Mouse (Mus musculus) adrenal gland, postnatal 0 days (tissue): ENCODE results near the gene Gcdh. TPM values are rescaled to one million over a fixed set of nuclear protein-coding genes. Genes with fewer than 3 reads are reported as not detected.

Experiments used
- microRNA-seq: library from miRNA; unstranded; fragments of <30 nt; microRNA quantifications from one replicate; pipeline ENCODE4, GENCODE M21; 2016; ENCODE audit warnings: borderline replicate concordance; ENCODE audit not compliant: insufficient number of aligned reads
- polyA plus RNA-seq: library from polyadenylated mRNA; unstranded; fragments of >200 nt; fragmentation: Nextera tagmentation; extraction: Ambion mirVana; gene quantifications from 2 replicates; pipeline ENCODE4 v1.2.1, GENCODE M21; 2015

The Gcdh gene
- 29.7 and 48.4 TPM in 2 replicates for polyA plus RNA-seq

GRCm38 (mm10) chr8:84893709-84894134 lies at the start of gene Gcdh:
Gene Gcdh (minus strand): TSS chr8:84893921.

DNA sequence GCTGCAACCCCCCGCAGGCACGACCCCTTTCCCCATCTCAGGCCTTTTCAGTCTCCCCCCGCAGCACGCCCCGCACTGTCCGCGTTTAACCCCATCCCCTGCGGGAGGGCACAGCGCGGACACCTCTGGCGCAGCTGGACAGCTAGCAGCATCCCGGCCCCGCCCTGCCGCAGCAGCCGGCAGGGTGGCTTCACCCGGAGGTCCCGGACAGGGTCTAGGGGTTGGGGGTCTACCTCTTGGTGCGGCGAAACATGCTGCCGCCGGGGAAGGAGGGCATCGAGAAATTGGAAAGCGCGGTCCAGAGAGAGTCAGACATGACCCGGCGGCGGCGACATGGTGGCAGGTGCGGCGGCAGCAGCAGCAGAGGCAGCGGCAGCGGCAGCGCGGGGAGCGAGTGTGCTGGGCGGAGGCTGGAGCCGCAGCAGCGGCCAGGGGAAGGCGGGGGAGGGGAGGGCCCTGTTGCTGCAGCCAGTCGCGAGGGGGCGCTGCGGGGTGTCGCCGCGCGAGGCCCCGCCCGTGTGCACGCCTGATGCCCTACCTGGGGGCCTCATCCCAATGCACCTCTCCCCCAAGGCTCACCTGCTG lies 43.3 kb upstream of the Gcdh start, which contains the start of gene Mast1:
Gene Mast1, minus strand, starts transcription at position 398 of the 585 bp plus-strand sequence.

DNA sequence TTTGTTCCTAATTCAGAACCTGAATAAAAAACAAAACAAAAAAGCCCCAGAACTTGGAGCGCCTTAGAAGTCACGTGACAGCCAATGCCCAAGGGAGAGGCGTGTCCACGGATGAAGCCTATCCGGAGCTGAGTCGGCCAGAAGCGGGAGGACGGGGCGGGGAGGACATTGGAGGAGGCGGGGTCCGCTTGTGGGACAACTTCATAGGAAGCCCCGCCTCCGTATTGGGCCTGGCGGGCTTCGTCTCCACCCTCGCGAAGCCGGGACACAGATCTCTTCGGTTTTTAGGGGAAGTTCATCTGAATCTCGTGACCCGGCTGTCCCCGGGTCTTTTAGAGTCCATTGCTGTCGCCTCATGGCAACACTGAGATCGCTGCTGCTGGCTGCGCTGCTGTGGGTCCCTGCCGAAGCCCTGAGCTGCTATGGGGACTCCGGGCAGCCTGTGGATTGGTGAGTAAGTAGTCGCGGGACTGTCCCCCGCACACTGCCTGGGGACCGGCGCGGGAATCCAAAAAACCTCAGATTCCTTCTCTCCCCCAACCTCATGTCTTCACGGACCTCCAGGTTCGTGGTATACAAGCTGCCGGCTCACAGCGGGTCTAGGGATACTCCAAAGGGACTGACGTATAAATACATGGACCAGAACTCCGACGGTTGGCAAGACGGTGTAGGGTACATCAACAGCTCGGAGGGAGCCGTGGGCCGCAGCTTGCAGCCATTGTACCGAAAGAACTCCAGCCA lies 14.9 kb upstream of the Gcdh start, which contains the start of gene Dnase2a:
Gene Dnase2a, plus strand, starts transcription at position 140 of the 741 bp plus-strand sequence.

DNA sequence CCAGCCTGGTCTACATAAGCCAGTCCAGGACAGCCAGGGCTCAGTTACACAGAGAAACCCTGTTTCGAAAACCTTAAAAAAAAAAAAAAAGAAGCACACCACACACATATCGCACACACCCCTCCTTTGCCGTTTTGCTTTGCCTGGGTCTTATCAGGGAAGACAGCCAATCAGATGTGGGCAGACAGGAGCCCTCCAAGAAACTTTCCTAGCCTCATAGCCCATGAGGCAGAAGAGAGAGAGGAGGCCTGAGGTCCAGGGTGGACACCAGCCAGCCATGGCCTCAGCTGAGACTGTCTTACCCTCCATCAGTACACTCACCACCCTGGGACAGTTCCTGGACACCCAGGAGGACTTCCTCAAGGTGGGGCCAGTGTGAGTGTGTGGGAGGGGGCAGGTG lies 8.0 kb upstream of the Gcdh start, which contains the start of gene Klf1:
Gene Klf1, plus strand, starts transcription at position 177 of the 400 bp plus-strand sequence.

DNA sequence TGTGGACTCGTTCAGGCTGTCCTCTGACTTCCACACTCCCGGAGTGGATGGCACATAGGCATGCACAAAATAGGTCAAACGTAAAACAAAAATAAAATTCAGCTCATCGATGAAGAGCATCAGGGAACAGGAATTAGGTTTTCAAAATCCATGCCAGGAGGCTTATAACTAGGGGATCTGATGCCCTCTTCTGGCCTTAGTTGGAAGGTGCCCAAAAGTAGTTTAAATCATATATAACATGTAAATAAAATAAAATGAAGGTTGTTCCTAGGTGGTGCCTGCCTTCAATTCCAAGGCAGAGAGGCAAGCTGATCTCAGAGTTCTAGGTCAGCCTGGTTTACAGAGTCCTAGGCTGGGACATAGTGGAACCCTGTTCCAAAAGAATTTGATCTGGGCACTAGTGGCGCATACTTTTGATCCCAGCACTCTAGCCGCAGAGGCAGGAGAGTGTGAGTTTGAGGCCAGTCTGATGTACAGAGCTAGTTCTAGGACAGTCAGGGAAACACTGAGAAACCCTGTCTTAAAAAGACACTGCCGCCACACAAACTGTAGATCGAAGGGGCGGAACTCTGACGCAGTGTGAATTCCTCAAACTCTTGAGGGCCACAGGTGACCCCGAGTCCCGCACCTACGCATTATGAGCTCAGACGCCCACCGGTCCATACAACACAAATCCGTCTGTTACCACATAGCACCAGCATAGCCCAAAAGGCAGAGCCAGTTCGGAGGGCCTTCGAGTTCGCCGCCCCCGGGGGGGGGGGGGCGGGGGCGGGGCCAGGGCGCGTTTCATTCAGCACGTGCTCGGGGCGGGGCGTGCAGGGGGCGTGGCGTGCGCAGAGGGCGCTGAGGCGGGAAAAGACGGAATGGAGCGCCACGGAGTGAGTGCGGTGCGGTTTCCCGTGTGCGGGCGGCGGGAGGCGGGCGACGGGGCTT lies 22.1 kb downstream of the Gcdh start, which contains the start of gene Syce2:
Gene Syce2, plus strand, starts transcription at position 736 of the 933 bp plus-strand sequence.

DNA sequence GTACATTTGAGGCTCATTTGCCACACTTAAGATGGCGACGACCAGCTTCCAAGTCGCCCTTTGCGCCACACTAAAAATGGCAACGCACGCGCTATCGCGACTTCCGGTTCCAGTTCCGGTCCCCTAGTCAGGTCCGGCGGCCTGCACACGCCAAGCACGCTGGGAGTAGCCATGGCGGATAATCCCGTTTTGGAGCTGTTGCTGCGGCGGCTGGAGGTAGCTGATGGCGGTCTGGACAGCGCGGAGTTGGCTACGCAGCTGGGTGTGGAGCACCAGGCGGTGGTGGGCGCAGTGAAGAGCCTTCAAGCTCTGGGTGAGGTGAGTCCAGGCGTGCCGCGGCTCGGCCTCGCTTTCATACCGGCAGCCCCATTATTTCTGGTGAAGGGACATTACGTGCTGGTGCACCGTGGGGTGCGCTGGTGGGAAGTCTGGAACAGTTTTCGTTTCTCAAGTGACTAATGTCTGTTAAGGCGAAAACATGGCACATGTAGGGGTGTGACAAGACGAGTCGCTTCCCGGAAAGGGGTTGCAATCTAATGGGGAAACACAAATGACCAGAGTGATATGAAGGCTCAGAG lies 36.8 kb downstream of the Gcdh start, which contains the start of gene Farsa:
Gene Farsa, plus strand, starts transcription at position 126 of the 578 bp plus-strand sequence.

GRCm38 (mm10) chr8:84846722-84847572 lies 46.8 kb downstream of the Gcdh start, which contains the start of gene Calr:
Gene Calr (minus strand): TSS chr8:84846934.

GRCm38 (mm10) chr8:84840248-84840999 lies 53.3 kb downstream of the Gcdh start, which contains the start of gene Rad23a:
Gene Rad23a (minus strand): TSS chr8:84840665.

Small RNA genes lying within 50 kb of the gene (microRNA-seq; reads per million reads assigned to microRNA genes)
- gene Gm24197 (not detected), gene Mir7069 (2.8 reads per million)

Other genes with a start within 250 kb of the Gcdh start
- 56.1 and 58.9 TPM in 2 replicates for gene Ier2, start 231.1 kb downstream of the Gcdh start, polyA plus RNA-seq
- gene Trmt1, start 207.6 kb downstream of the Gcdh start, polyA plus RNA-seq = 45.7 and 56.8 TPM in 2 replicates
- 6.6 and 9.1 TPM in 2 replicates for gene Nacc1, start 206.1 kb downstream of the Gcdh start, polyA plus RNA-seq
- 5.0 and 7.0 TPM in 2 replicates for gene Lyl1, start 192.5 kb downstream of the Gcdh start, polyA plus RNA-seq
- 1.7 and 3.0 TPM in 2 replicates for gene G430095P16Rik, start 170.9 kb downstream of the Gcdh start, polyA plus RNA-seq
- gene Nfix, start 93.6 kb downstream of the Gcdh start, polyA plus RNA-seq = 22.8 and 26.3 TPM in 2 replicates
- 6.6 and 9.9 TPM in 2 replicates for gene Dand5, start 71.1 kb downstream of the Gcdh start, polyA plus RNA-seq
- 74.9 and 88.3 TPM in 2 replicates for gene Gadd45gip1, start 62.4 kb downstream of the Gcdh start, polyA plus RNA-seq
- 80.9 and 112 TPM in 2 replicates for gene Rad23a, start 53.3 kb downstream of the Gcdh start, polyA plus RNA-seq
- gene Calr, start 47.0 kb downstream of the Gcdh start, polyA plus RNA-seq = 326 and 438 TPM in 2 replicates
- 34.4 and 47.4 TPM in 2 replicates for gene Farsa, start 36.9 kb downstream of the Gcdh start, polyA plus RNA-seq
- 52.9 and 54.5 TPM in 2 replicates for gene Syce2, start 21.8 kb downstream of the Gcdh start, polyA plus RNA-seq
- 9.0 and 20.1 TPM in 2 replicates for gene Klf1, start 8.0 kb upstream of the Gcdh start, polyA plus RNA-seq
- gene Dnase2a, start 14.6 kb upstream of the Gcdh start, polyA plus RNA-seq = 10.5 and 16.2 TPM in 2 replicates
- 3.6 and 11.0 TPM in 2 replicates for gene Mast1, start 43.4 kb upstream of the Gcdh start, polyA plus RNA-seq
- 0.12 and 0.61 TPM in 2 replicates for gene Rtbdn, start 53.1 kb upstream of the Gcdh start, polyA plus RNA-seq
- 0.81 TPM in 1 of 2 replicates, not detected in the other for gene Gm49661, start 75.5 kb upstream of the Gcdh start, polyA plus RNA-seq
- gene Prdx2, start 75.7 kb upstream of the Gcdh start, polyA plus RNA-seq = 788 and 1,010 TPM in 2 replicates
- 136 and 227 TPM in 2 replicates for gene Rnaseh2a, start 75.8 kb upstream of the Gcdh start, polyA plus RNA-seq
- 25.6 and 40.6 TPM in 2 replicates for gene Junb, start 84.8 kb upstream of the Gcdh start, polyA plus RNA-seq
- 8.6 and 12.6 TPM in 2 replicates for gene Hook2, start 96.7 kb upstream of the Gcdh start, polyA plus RNA-seq
- gene Best2, start 120.6 kb upstream of the Gcdh start, polyA plus RNA-seq = not detected in 2 replicates
- 101 and 111 TPM in 2 replicates for gene Asna1, start 131.4 kb upstream of the Gcdh start, polyA plus RNA-seq
- gene Trir, start 132.9 kb upstream of the Gcdh start, polyA plus RNA-seq = 114 and 124 TPM in 2 replicates
- gene Tnpo2, start 143.0 kb upstream of the Gcdh start, polyA plus RNA-seq = 15.4 and 16.3 TPM in 2 replicates
- 33.5 and 34.5 TPM in 2 replicates for gene Fbxw9, start 166.1 kb upstream of the Gcdh start, polyA plus RNA-seq
- not detected in 2 replicates for gene Gm5741, start 174.1 kb upstream of the Gcdh start, polyA plus RNA-seq
- 54.9 and 58.6 TPM in 2 replicates for gene Dhps, start 177.8 kb upstream of the Gcdh start, polyA plus RNA-seq
- 109 and 143 TPM in 2 replicates for gene Wdr83os, start 186.8 kb upstream of the Gcdh start, polyA plus RNA-seq
- 23.8 and 33.0 TPM in 2 replicates for gene Wdr83, start 187.4 kb upstream of the Gcdh start, polyA plus RNA-seq
- 30.0 and 40.0 TPM in 2 replicates for gene Man2b1, start 189.3 kb upstream of the Gcdh start, polyA plus RNA-seq
- gene Zfp791, start 229.2 kb upstream of the Gcdh start, polyA plus RNA-seq = 1.4 and 2.2 TPM in 2 replicates